9 mouse cellular contexts compared by ENCODE assay signal in genomic region chr2:160225450-160225849, GRCm38 (mm10).
DNase-seq lines count a peak whose midpoint lies in the region; ATAC-seq and TF ChIP-seq lines count a peak whose summit lies in the region.
"Had no signal": no experiment of that assay in that cellular context is flagged by ENCODE, and none has a peak within 500 bp of the region (broad histone marks: within the 10 kb centered on the region; RNA-seq: fewer than 3 reads in every experiment).

No protein-coding gene starts in this region.

- TF ChIP-seq CTCF in thymus, adult 2 months (IDR thresholded peaks at IDR 0.05; ENCODE audit: borderline replicate concordance, control insufficient read depth, extremely low read depth, insufficient read depth, low read length, poor library complexity): no peak

- ATAC-seq in granulocyte monocyte progenitor cell, adult 5-6 weeks (replicated peaks; ENCODE audit: poor library complexity, severe bottlenecking): peak; percentile 95
- peak; percentile 47 for ATAC-seq in liver, embryonic 16.5 days (ENCODE audit: low read depth)
- ATAC-seq in erythroblast, adult 5-6 weeks (replicated peaks; ENCODE audit: low FRiP score, poor library complexity, severe bottlenecking): no peak
- ATAC-seq: hindbrain, postnatal 0 days had no signal

- H3K27me3 ChIP-seq in liver, embryonic 16.5 days (ENCODE audit: control insufficient read depth, insufficient read depth, low read depth, low read length): no peaks in the 10 kb centered on the region
- no peaks in the 10 kb centered on the region for H3K27me3 ChIP-seq in thymus, adult 2 months (ENCODE audit: control insufficient read depth, insufficient read depth, low read length)

- no peaks in the 10 kb centered on the region for H3K36me3 ChIP-seq in liver, embryonic 16.5 days (ENCODE audit: control insufficient read depth, insufficient read depth)
- H3K36me3 ChIP-seq in thymus, adult 2 months (ENCODE audit: control insufficient read depth, insufficient read depth, low read length): no peaks in the 10 kb centered on the region

- H3K4me1 ChIP-seq in liver, embryonic 16.5 days (ENCODE audit: control insufficient read depth, low read depth, low read length): no peaks in the 10 kb centered on the region
- H3K4me1 ChIP-seq in thymus, adult 2 months (replicated peaks; ENCODE audit: control insufficient read depth, insufficient read depth, low read length): no peaks in the 10 kb centered on the region

- TF ChIP-seq POLR2A in thymus, adult 2 months (IDR thresholded peaks at IDR 0.05; ENCODE audit: control insufficient read depth, extremely low read depth, insufficient read depth, low read length, poor library complexity): no peak

- 36% methylated on average over 5 of the region's 5 CpGs for WGBS in liver, embryonic 16.5 days (ENCODE audit: insufficient replicate concordance)
- WGBS in thymus, adult 2 months: 56% methylated on average over 5 of the region's 5 CpGs

- no peak overlapping the region for H3K9ac ChIP-seq in liver, embryonic 16.5 days (ENCODE audit: low read depth, low read length)

- no peak overlapping the region for H3K27ac ChIP-seq in liver, embryonic 16.5 days (ENCODE audit: low read length)
- no peak overlapping the region for H3K27ac ChIP-seq in thymus, adult 2 months (ENCODE audit: control insufficient read depth, insufficient read depth, low read length)
- H3K27ac ChIP-seq: hindbrain, postnatal 0 days had no signal

- no peak overlapping the region for H3K4me3 ChIP-seq in liver, embryonic 16.5 days (ENCODE audit: low read depth, low read length)
- no peak overlapping the region for H3K4me3 ChIP-seq in thymus, adult 2 months (ENCODE audit: control insufficient read depth, insufficient read depth, low read length)

- no peaks in the 10 kb centered on the region for H3K9me3 ChIP-seq in liver, embryonic 16.5 days (replicated peaks; ENCODE audit: control insufficient read depth, low read length)

- no peak overlapping the region for H3K4me2 ChIP-seq in liver, embryonic 16.5 days (ENCODE audit: low read depth, low read length)

- peak; percentile 41 to 72 for DNase-seq in adrenal gland, adult (ENCODE audit: inconsistent age in 2 of 2, low spot score in 1 of 2)
- no peak for DNase-seq in adrenal gland, postnatal 4 days (ENCODE audit: low spot score in 2 of 2)
- DNase-seq in 3134 (ENCODE audit: extremely low read depth, insufficient read length, low spot score): peak; percentile 91
- DNase-seq in thymus, postnatal 36 days: no peak
- DNase-seq in thymus, adult 2 months: no peak

Comparison
In these comparisons a context has a peak if more than half of its experiments do, and no peak if none do; other contexts are left out.
1. DNase-seq: peak in adrenal gland, adult (2 of 2) and 3134 (single experiment); none in adrenal gland, postnatal 4 days (0 of 2), thymus, postnatal 36 days (0 of 2) and thymus, adult 2 months (single experiment).